Mouse (Mus musculus) brain, adult 2 months (tissue): ENCODE data around the gene Gnb1.
A peak's percentile ranks its signal among the peaks of the same experiment; 100 is the strongest.
"Not testable (repeated sequence)": the region's sequence is repeated elsewhere in the genome, so short reads cannot be mapped to it uniquely, and the experiment has no call there.

Experiments used
- DNase-seq: peaks from one replicate; pipeline ENCODE4 v3.0.0; 2011; ENCODE audit warnings: low read depth, low spot score

Gene Gnb1

GRCm38 (mm10) chr4:155551073-155551472 is 59.9 kb downstream of the Gnb1 start:
- DNase-seq: peak; percentile 63

- peak; percentile 72 for DNase-seq
Measured at GRCm38 (mm10) chr4:155552917-155553532, 61.9 kb downstream of the Gnb1 start.

DNA sequence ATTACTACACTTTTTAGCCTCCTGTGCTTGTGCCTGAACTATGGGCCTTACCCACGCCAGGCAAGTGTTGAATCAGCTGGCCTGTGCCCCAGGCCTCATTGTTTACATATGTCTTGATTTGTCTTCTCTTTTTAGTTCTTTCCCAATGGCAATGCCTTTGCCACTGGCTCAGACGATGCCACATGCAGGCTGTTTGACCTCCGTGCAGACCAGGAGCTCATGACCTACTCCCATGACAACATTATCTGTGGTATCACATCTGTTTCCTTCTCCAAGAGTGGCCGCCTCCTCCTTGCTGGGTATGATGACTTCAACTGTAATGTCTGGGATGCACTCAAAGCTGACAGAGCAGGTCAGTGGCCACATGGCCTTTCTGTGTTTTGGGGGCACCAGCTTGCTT is 63.7 kb downstream of the Gnb1 start:
- no peak for DNase-seq

DNA sequence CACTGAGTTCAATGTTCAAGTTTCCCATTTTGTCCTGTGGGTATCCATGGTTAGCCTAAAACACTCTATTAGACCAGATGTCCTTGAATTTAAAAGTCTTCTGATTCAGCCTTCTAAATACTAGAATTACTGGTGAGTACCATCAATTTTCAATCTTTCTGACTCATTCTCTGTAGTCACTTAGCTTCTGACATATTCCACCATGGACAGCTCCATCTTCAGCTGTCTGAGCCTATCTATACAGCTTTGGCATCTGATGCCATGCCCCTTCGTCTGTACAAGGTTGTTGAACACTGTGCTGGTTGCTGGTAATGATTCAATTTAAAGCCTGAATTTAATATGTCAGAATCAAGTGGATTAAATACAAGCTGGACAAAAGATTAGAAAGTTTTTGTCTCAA is 64.3 kb downstream of the Gnb1 start:
- DNase-seq: no peak

DNA sequence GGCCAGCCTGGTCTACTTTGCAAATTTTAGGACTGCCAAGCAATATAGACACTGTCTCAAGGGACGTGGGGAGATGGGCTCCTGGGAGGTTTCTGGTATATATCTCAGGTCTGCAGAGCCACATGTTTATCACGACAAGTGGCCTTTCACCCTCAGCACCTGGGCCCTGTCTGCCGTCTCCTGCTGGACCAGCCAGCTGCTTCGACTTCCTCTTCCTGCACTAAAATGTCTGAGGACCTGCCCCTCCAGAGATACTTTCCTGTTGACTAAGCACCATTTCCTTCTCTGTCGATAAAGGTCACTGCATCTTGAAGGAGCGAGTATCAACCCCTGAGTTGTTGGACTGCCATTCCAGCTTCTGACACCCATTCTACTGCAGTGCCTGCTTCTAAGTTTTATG is 68.3 kb downstream of the Gnb1 start:
- DNase-seq: no peak

DNA sequence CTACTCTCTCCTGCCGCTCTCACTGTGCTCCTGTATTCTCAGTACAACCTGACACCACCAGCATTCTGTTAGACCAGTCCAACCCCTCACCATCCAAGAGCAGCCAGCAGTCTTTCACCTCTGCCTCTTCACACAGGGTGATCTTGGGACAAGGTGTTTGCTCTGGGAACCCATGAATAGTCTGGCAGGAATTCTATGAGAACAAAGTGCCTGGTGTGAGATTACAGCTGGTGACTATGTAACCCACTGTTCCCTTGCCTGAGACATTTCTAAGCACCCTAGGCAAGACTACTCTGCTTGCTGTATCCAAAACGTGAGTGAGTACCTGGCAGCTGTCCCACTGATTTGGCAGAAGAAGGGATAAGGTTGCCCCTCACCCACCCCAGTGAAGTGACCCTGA is 69.8 kb downstream of the Gnb1 start:
- DNase-seq: no peak

DNA sequence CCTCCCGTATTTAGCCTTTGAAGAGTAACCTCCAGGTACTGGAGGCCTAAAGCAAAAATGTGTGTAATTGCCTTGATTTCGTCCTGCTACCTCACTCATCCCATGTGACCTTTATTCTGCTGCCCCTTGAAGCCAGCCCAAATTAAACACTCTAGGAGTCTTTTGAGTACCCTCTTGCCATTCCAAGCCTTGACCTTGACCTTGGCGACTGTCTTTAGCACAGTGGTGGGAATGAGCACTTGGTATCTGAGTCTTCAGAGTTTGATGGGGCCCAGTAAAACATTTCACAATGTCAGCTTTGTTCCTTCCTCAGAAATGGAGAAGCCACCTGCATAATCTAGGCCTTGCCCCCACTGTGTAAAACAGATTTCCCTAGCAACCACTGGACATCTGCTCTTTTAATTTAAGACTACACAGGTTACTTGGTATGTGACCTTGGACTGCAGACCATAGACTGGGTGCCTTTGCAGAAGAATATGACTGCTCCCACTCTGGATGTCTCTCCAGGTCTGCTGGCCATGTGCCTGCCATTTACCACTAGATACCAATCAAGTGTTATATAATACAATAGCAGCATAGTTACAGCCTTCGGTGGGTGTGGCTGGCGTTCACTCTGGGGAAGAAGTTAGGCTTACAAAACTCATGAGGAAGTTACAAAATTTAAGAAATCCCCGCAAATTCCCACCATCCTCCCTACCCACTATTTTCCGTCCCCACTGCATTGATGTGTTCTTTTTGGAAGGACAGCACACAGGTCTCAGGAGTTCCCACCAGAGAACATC is 70.7 kb downstream of the Gnb1 start, which contains the start of gene Nadk:
Gene Nadk (plus strand): TSS at position 718 of the 782 bp plus-strand sequence.
- no peak for DNase-seq

GRCm38 (mm10) chr4:155562725-155563399 is 71.7 kb downstream of the Gnb1 start:
- no peak for DNase-seq

- peak; percentile 97 for DNase-seq
Measured at GRCm38 (mm10) chr4:155563400-155564231, 72.5 kb downstream of the Gnb1 start.

- DNase-seq: no peak
Measured at GRCm38 (mm10) chr4:155564315-155565069, 73.3 kb downstream of the Gnb1 start.

GRCm38 (mm10) chr4:155566555-155566954 is 75.4 kb downstream of the Gnb1 start:
- DNase-seq: no peak

- peak; percentile 58 for DNase-seq
Measured at GRCm38 (mm10) chr4:155568170-155568569, 77.0 kb downstream of the Gnb1 start.

DNA sequence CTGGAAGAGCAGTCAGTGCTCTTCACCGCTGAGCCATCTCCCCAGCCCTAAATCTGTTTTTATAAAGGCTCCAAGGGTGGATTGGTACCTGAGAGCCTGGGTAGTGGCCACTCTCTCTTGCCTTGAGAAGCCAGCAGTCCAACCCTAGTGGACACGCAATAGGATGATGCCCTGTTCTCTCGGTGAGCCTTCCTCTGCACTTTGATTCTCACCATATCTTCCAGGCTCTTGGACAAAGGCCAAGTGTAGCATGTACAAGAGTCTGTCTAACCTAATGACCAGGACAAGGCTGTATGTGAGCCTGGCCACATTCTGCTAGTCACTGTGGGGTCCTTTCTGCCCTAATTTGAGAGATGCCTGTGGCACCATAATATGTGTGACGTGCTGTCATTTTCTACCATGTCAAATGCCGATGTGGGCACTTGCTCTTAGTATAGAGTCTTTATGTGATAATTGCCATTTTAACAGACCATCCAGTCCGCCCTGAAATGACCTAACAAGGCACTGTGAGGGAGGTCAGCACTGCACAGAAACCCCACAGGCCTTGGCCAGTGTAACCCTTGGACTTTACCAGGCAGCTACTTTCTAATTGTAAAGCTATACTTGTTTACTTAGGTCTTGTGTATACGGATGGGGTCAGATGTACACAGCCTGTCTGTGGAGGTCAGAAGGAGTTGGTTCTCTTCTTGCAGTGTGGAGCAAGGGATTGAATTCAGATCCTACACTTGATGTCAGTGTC is 77.6 kb downstream of the Gnb1 start:
- DNase-seq: no peak

- no peak for DNase-seq
Measured at GRCm38 (mm10) chr4:155569818-155570217, 78.7 kb downstream of the Gnb1 start.

DNA sequence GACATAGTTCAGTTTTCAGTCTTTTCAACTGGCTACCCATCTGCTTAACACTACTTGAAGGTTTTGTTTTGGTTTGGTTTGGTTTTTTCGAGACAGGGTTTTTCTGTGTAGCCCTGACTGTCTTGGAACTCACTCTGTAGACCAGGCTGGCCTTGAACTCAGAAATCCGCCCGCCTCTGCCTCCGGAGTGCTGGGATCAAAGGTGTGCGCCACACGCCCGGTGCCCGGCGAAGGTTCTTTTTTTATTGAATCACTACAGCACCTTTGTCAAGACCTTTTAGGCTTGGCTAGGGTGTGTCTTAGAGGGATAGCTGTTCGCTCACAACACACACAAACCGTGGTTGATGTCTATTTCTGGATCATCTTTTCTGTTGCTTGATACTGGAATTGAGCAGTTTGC is 79.2 kb downstream of the Gnb1 start:
- DNase-seq: not testable (repeated sequence)

DNA sequence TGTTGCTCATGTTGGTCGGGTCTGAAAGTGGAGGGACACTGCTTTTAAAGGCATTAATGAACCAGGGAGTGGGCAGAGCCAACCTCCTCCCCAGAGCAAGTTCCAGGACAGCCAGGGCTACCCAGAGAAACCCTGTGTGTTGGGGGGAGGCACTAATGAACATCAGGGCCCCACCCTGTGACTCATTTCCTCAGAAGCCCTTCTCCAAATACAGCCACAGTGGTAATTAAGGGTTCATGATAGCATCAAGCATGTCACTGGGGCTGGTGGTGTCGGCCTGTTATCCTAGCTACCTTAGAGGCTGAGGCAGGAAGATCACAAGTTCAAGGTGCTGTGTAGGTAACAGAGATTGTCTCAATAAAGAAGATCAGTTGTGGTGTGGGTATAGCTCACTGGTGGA is 80.3 kb downstream of the Gnb1 start:
- DNase-seq: no peak

- DNase-seq: no peak
Measured at GRCm38 (mm10) chr4:155573155-155573554, 82.0 kb downstream of the Gnb1 start.

GRCm38 (mm10) chr4:155573876-155574275 is 82.7 kb downstream of the Gnb1 start:
- DNase-seq: no peak

- DNase-seq: peak; percentile 52
Measured at GRCm38 (mm10) chr4:155574931-155575330, 83.8 kb downstream of the Gnb1 start.

DNA sequence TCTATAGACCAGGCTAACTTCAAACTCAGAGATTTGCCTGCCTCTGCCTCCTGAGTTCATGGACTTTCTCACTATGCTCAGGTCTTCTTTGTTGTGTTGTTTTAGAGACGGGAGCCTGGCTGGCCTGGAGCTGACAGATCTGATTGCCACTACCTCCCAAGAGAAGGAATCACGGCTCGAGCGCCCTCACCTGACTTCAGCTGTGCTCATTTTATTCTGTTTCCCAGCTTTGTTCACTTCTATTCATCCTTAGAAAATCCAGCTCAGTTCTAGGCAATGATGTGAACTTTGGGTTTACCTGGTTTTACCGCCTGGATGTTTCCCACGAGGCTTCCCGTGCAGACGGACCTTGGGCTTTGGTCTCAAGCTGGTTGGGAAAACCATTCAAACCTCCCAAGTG is 84.4 kb downstream of the Gnb1 start:
- DNase-seq: no peak
